Mouse (Mus musculus) forebrain, embryonic 11.5 days (tissue): Measurements from ENCODE around the gene Cav1. TPM values are rescaled to one million over a fixed set of nuclear protein-coding genes. Genes with fewer than 3 reads are reported as not detected.

Experiments
- ATAC-seq: fragments of 200-750 bp; cut with Nextera tagmentation; replicated peaks from 2 replicates; pipeline ENCODE4 v1.8.0; 2017; ENCODE audit warnings: moderate TSS enrichment; ENCODE audit not compliant: low FRiP score
- DNase-seq: peaks from one replicate; pipeline ENCODE4 v3.0.0-alpha.2; 2017; ENCODE audit warnings: low spot score
- H3K27ac ChIP-seq: fragments of 300-500 bp; sonication (generic); 2 replicates; pipeline ENCODE4 v1.5.1; 2014; ENCODE audit warnings: low read depth, low read length
- H3K27me3 ChIP-seq: fragments of 300-500 bp; sonication (generic); 2 replicates; pipeline ENCODE4 v1.6.1; 2014; ENCODE audit warnings: mild to moderate bottlenecking, low read length, mixed read lengths; ENCODE audit not compliant: control insufficient read depth, insufficient read depth
- H3K36me3 ChIP-seq: fragments of 300-500 bp; sonication (generic); 2 replicates; pipeline ENCODE4 v1.6.1; 2014; ENCODE audit warnings: mild to moderate bottlenecking, low read length, moderate library complexity, mixed read lengths; ENCODE audit not compliant: control insufficient read depth, insufficient read depth
- H3K4me1 ChIP-seq: fragments of 300-500 bp; sonication (generic); replicated peaks from 2 replicates; pipeline ENCODE4 v1.6.1; 2014; ENCODE audit warnings: low read length, mixed read lengths; ENCODE audit not compliant: control insufficient read depth, insufficient read depth
- H3K4me2 ChIP-seq: fragments of 300-500 bp; sonication (generic); 2 replicates; pipeline ENCODE4 v1.6.1; 2014; ENCODE audit warnings: low read depth, mild to moderate bottlenecking, low read length, moderate library complexity, mixed read lengths; ENCODE audit not compliant: severe bottlenecking
- H3K4me3 ChIP-seq: fragments of 300-500 bp; sonication (generic); 2 replicates; pipeline ENCODE4 v1.5.1; 2014; ENCODE audit warnings: low read depth, low read length
- H3K9ac ChIP-seq: fragments of 300-500 bp; sonication (generic); 2 replicates; pipeline ENCODE4 v1.6.1; 2014; ENCODE audit warnings: low read length
- H3K9me3 ChIP-seq: fragments of 300-500 bp; sonication (generic); 2 replicates; pipeline ENCODE4 v1.6.1; 2016; ENCODE audit warnings: low read length, mixed read lengths; ENCODE audit not compliant: control insufficient read depth
- WGBS: fragments of 180-500 bp; shearing (Covaris S2); extraction: QIAGEN DNeasy Blood & Tissue Kit; methylation state at CpG from one replicate; pipeline ENCODE4 v1.1.7; 2014; 5-methylcytosine and 5-hydroxymethylcytosine counted together
- polyA plus RNA-seq: library from polyadenylated mRNA; unstranded; fragments of >200 nt; fragmentation: Nextera tagmentation; extraction: Ambion mirVana; gene quantifications from 2 replicates; pipeline ENCODE4 v1.2.1, GENCODE M21; 2014

Gene Cav1
- polyA plus RNA-seq: 6.7 and 8.2 TPM in 2 replicates

- H3K4me2 ChIP-seq: peak within 1 kb of the TSS; percentile 62
- H3K36me3 ChIP-seq: no peaks in the 10 kb centered on the region
- H3K27ac ChIP-seq: no peak within 1 kb of the TSS
- WGBS: under 1% methylated on average over 26 of the region's 26 CpGs
- peak within 1 kb of the TSS; percentile 43 for H3K9ac ChIP-seq
- peak; percentile 84 for DNase-seq
- peak within 1 kb of the TSS; percentile 28 for H3K4me3 ChIP-seq
- peaks cover 13% of the 10 kb centered on the region for H3K27me3 ChIP-seq
- peak; percentile 78 for ATAC-seq
- peaks cover 8% of the 10 kb centered on the region; the same call in 1 of the 2 replicates for H3K4me1 ChIP-seq
- H3K9me3 ChIP-seq: no peaks in the 10 kb centered on the region
Observed at GRCm38 (mm10) chr6:17305954-17306601, at the start of gene Cav1. Gene Cav1 (plus strand): TSS chr6:17306335.

- 93% methylated on average over 1 of the region's 1 CpGs for WGBS
- no peaks in the 10 kb centered on the region; the same call in 1 of the 2 replicates for H3K36me3 ChIP-seq
- H3K9me3 ChIP-seq: no peaks in the 10 kb centered on the region
- H3K4me3 ChIP-seq: no peak overlapping the region
- H3K27ac ChIP-seq: no peak overlapping the region
- no peak overlapping the region for H3K9ac ChIP-seq
- no peak overlapping the region for H3K4me2 ChIP-seq
- no peak for DNase-seq
- no peaks in the 10 kb centered on the region for H3K27me3 ChIP-seq
- no peaks in the 10 kb centered on the region for H3K4me1 ChIP-seq
- no peak for ATAC-seq
Observed at GRCm38 (mm10) chr6:17258142-17258541, 48.0 kb upstream of the Cav1 start.

GRCm38 (mm10) chr6:17258911-17259310 is 47.2 kb upstream of the Cav1 start:
- H3K27ac ChIP-seq: no peak overlapping the region
- no peaks in the 10 kb centered on the region for H3K4me1 ChIP-seq
- H3K27me3 ChIP-seq: no peaks in the 10 kb centered on the region
- H3K4me2 ChIP-seq: no peak overlapping the region
- 85% methylated on average over 1 of the region's 1 CpGs for WGBS
- ATAC-seq: no peak
- DNase-seq: no peak
- no peaks in the 10 kb centered on the region; the same call in 1 of the 2 replicates for H3K36me3 ChIP-seq
- no peak overlapping the region for H3K9ac ChIP-seq
- no peaks in the 10 kb centered on the region for H3K9me3 ChIP-seq
- H3K4me3 ChIP-seq: no peak overlapping the region

GRCm38 (mm10) chr6:17262786-17263185 is 43.3 kb upstream of the Cav1 start:
- Histone ChIP-seq H3K36me3 (no peaks in the 10 kb centered on the region), H3K27ac (no peak overlapping the region), H3K4me1 (no peaks in the 10 kb centered on the region), H3K9me3 (no peaks in the 10 kb centered on the region), H3K9ac (no peak overlapping the region), H3K4me3 (no peak overlapping the region), H3K27me3 (no peaks in the 10 kb centered on the region), H3K4me2 (no peak overlapping the region)
- WGBS: 58% methylated on average over 2 of the region's 2 CpGs
- DNase-seq: no peak
- ATAC-seq: no peak

GRCm38 (mm10) chr6:17265043-17265442 is 41.1 kb upstream of the Cav1 start:
- WGBS: 74% methylated on average over 4 of the region's 4 CpGs
- H3K4me1 ChIP-seq: no peaks in the 10 kb centered on the region
- H3K9ac ChIP-seq: no peak overlapping the region
- no peak overlapping the region for H3K4me2 ChIP-seq
- DNase-seq (no peak), ATAC-seq (no peak)
- no peaks in the 10 kb centered on the region for H3K9me3 ChIP-seq
- no peak overlapping the region for H3K4me3 ChIP-seq
- H3K27me3 ChIP-seq: no peaks in the 10 kb centered on the region
- no peaks in the 10 kb centered on the region for H3K36me3 ChIP-seq
- no peak overlapping the region for H3K27ac ChIP-seq

GRCm38 (mm10) chr6:17266466-17266865 is 39.7 kb upstream of the Cav1 start:
- 81% methylated on average over 3 of the region's 3 CpGs for WGBS
- Histone ChIP-seq H3K27me3 (no peaks in the 10 kb centered on the region), H3K27ac (no peak overlapping the region), H3K9ac (no peak overlapping the region), H3K4me1 (no peaks in the 10 kb centered on the region), H3K36me3 (no peaks in the 10 kb centered on the region), H3K4me3 (no peak overlapping the region), H3K9me3 (no peaks in the 10 kb centered on the region), H3K4me2 (no peak overlapping the region)
- DNase-seq (no peak), ATAC-seq (no peak)

- H3K9me3 ChIP-seq: no peaks in the 10 kb centered on the region
- H3K36me3 ChIP-seq: no peaks in the 10 kb centered on the region
- no peak overlapping the region for H3K4me3 ChIP-seq
- 0 out of 2 replicates have a peak, but pooled peaks cover 2% of the 10 kb centered on the region for H3K4me1 ChIP-seq
- WGBS: 88% methylated on average over 3 of the region's 3 CpGs
- H3K9ac ChIP-seq: no peak overlapping the region
- no peak for ATAC-seq
- DNase-seq: no peak
- no peak overlapping the region for H3K4me2 ChIP-seq
- H3K27ac ChIP-seq: no peak overlapping the region
- peaks cover 4% of the 10 kb centered on the region; the same call in 1 of the 2 replicates for H3K27me3 ChIP-seq
Observed at GRCm38 (mm10) chr6:17278366-17278765, 27.8 kb upstream of the Cav1 start.

- DNase-seq (peak; percentile 79), ATAC-seq (peak; percentile 93)
- Histone ChIP-seq H3K27me3 (peaks cover 4% of the 10 kb centered on the region; the same call in 1 of the 2 replicates), H3K4me1 (0 out of 2 replicates have a peak, but pooled peaks cover 2% of the 10 kb centered on the region), H3K9me3 (no peaks in the 10 kb centered on the region), H3K9ac (peak within 1 kb of the TSS; percentile 64), H3K4me2 (peak within 1 kb of the TSS; percentile 94), H3K27ac (no peak within 1 kb of the TSS), H3K4me3 (peak within 1 kb of the TSS; percentile 45), H3K36me3 (no peaks in the 10 kb centered on the region)
- under 1% methylated on average over 40 of the region's 40 CpGs for WGBS
Observed at GRCm38 (mm10) chr6:17280939-17281756, 25.0 kb upstream of the Cav1 start, which contains the start of gene Cav2. Gene Cav2 (plus strand): TSS chr6:17281185.
